Mouse (Mus musculus) midbrain, embryonic 16.5 days (tissue): ENCODE data around the gene Tgfa. TPM values are rescaled to one million over a fixed set of nuclear protein-coding genes. Genes with fewer than 3 reads are reported as not detected.

Experiments used
- ATAC-seq: fragments of 200-750 bp; cut with Nextera tagmentation; 2 replicates; pipeline ENCODE4 v1.8.0; 2017; ENCODE audit warnings: moderate TSS enrichment
- H3K27ac ChIP-seq: fragments of 300-500 bp; sonication (generic); 2 replicates; pipeline ENCODE4 v1.5.1; 2014; ENCODE audit warnings: mild to moderate bottlenecking, low read length, mixed read lengths
- H3K27me3 ChIP-seq: fragments of 300-500 bp; sonication (generic); 2 replicates; pipeline ENCODE4 v1.6.1; 2014; ENCODE audit warnings: low read depth, low read length, mixed read lengths; ENCODE audit not compliant: control insufficient read depth, insufficient read depth
- H3K36me3 ChIP-seq: fragments of 300-500 bp; sonication (generic); 2 replicates; pipeline ENCODE4 v1.6.1; 2014; ENCODE audit warnings: mild to moderate bottlenecking, low read length, moderate library complexity, mixed read lengths; ENCODE audit not compliant: control insufficient read depth, insufficient read depth
- H3K4me1 ChIP-seq: fragments of 300-500 bp; sonication (generic); 2 replicates; pipeline ENCODE4 v1.6.1; 2014; ENCODE audit warnings: mild to moderate bottlenecking, low read length, mixed read lengths; ENCODE audit not compliant: control insufficient read depth, insufficient read depth
- H3K4me2 ChIP-seq: fragments of 300-500 bp; sonication (generic); 2 replicates; pipeline ENCODE4 v1.6.1; 2014; ENCODE audit warnings: mild to moderate bottlenecking, low read length, mixed read lengths
- H3K4me3 ChIP-seq: fragments of 300-500 bp; sonication (generic); 2 replicates; pipeline ENCODE4 v1.5.1; 2014; ENCODE audit warnings: low read depth, mild to moderate bottlenecking, low read length, moderate library complexity, mixed read lengths
- H3K9ac ChIP-seq: fragments of 300-500 bp; sonication (generic); 2 replicates; pipeline ENCODE4 v1.6.1; 2014; ENCODE audit warnings: low read depth, low read length, mixed read lengths
- H3K9me3 ChIP-seq: fragments of 300-500 bp; sonication (generic); replicated peaks from 2 replicates; pipeline ENCODE4 v1.6.1; 2014; ENCODE audit warnings: mild to moderate bottlenecking, low read length, mixed read lengths; ENCODE audit not compliant: control insufficient read depth, poor library complexity, severe bottlenecking
- WGBS: fragments of 180-500 bp; shearing (Covaris S2); extraction: QIAGEN DNeasy Blood & Tissue Kit; methylation state at CpG from one replicate; pipeline ENCODE4 v1.1.7; 2014; 5-methylcytosine and 5-hydroxymethylcytosine counted together
- polyA plus RNA-seq: library from polyadenylated mRNA; unstranded; fragments of >200 nt; fragmentation: Nextera tagmentation; extraction: Ambion mirVana; gene quantifications from 2 replicates; pipeline ENCODE4 v1.2.1, GENCODE M21; 2015

Gene Tgfa
- polyA plus RNA-seq, 1 experiment from 2014 or later = 14.7 TPM

GRCm38 (mm10) chr6:86180617-86181016 lies 14.4 kb upstream of the Tgfa start:
- no peaks in the 10 kb centered on the region for H3K27me3 ChIP-seq
- no peaks in the 10 kb centered on the region for H3K9me3 ChIP-seq
- no peak overlapping the region for H3K27ac ChIP-seq
- no peaks in the 10 kb centered on the region for H3K4me1 ChIP-seq
- no peak overlapping the region for H3K9ac ChIP-seq
- H3K4me2 ChIP-seq = no peak overlapping the region
- ATAC-seq = no peak
- 64% methylated on average over 2 of the region's 2 CpGs for WGBS
- H3K4me3 ChIP-seq = no peak overlapping the region
- no peaks in the 10 kb centered on the region for H3K36me3 ChIP-seq

GRCm38 (mm10) chr6:86182016-86182415 lies 13.0 kb upstream of the Tgfa start:
- no peaks in the 10 kb centered on the region for H3K36me3 ChIP-seq
- 50% methylated on average over 9 of the region's 9 CpGs for WGBS
- no peak overlapping the region for H3K27ac ChIP-seq
- ATAC-seq = no peak
- H3K27me3 ChIP-seq = no peaks in the 10 kb centered on the region
- H3K4me1 ChIP-seq = no peaks in the 10 kb centered on the region
- H3K4me2 ChIP-seq = no peak overlapping the region
- H3K9ac ChIP-seq = no peak overlapping the region
- no peak overlapping the region for H3K4me3 ChIP-seq
- H3K9me3 ChIP-seq = no peaks in the 10 kb centered on the region

- Histone ChIP-seq H3K36me3 (no peaks in the 10 kb centered on the region), H3K4me2 (no peak overlapping the region), H3K27me3 (no peaks in the 10 kb centered on the region), H3K9me3 (no peaks in the 10 kb centered on the region), H3K27ac (no peak overlapping the region), H3K4me3 (no peak overlapping the region), H3K9ac (no peak overlapping the region), H3K4me1 (no peaks in the 10 kb centered on the region)
- 87% methylated on average over 5 of the region's 5 CpGs for WGBS
- no peak for ATAC-seq
Observed at GRCm38 (mm10) chr6:86182626-86183025, 12.4 kb upstream of the Tgfa start.

GRCm38 (mm10) chr6:86186106-86186955 lies 8.7 kb upstream of the Tgfa start:
- 29% methylated on average over 14 of the region's 14 CpGs for WGBS
- ATAC-seq = no peak
- H3K9me3 ChIP-seq = no peaks in the 10 kb centered on the region
- no peaks in the 10 kb centered on the region for H3K4me1 ChIP-seq
- H3K36me3 ChIP-seq = no peaks in the 10 kb centered on the region
- no peak overlapping the region for H3K4me3 ChIP-seq
- no peaks in the 10 kb centered on the region for H3K27me3 ChIP-seq
- no peak overlapping the region for H3K27ac ChIP-seq
- no peak overlapping the region for H3K9ac ChIP-seq
- H3K4me2 ChIP-seq = no peak overlapping the region

- no peaks in the 10 kb centered on the region for H3K9me3 ChIP-seq
- H3K4me2 ChIP-seq = no peak overlapping the region
- no peak for ATAC-seq
- H3K4me1 ChIP-seq = no peaks in the 10 kb centered on the region
- H3K27me3 ChIP-seq = no peaks in the 10 kb centered on the region
- H3K9ac ChIP-seq = no peak overlapping the region
- no peaks in the 10 kb centered on the region for H3K36me3 ChIP-seq
- H3K27ac ChIP-seq = no peak overlapping the region
- no peak overlapping the region for H3K4me3 ChIP-seq
- 84% methylated on average over 11 of the region's 11 CpGs for WGBS
Observed at GRCm38 (mm10) chr6:86188741-86189480, 6.1 kb upstream of the Tgfa start.

- H3K9ac ChIP-seq = no peak overlapping the region
- no peaks in the 10 kb centered on the region for H3K4me1 ChIP-seq
- no peak overlapping the region for H3K27ac ChIP-seq
- H3K4me3 ChIP-seq = no peak overlapping the region
- H3K4me2 ChIP-seq = no peak overlapping the region
- WGBS = 93% methylated on average over 3 of the region's 3 CpGs
- no peaks in the 10 kb centered on the region for H3K9me3 ChIP-seq
- no peaks in the 10 kb centered on the region for H3K27me3 ChIP-seq
- H3K36me3 ChIP-seq = no peaks in the 10 kb centered on the region
- no peak for ATAC-seq
Observed at GRCm38 (mm10) chr6:86190622-86191021, 4.4 kb upstream of the Tgfa start.

GRCm38 (mm10) chr6:86192978-86193377 lies 2.0 kb upstream of the Tgfa start:
- WGBS = 74% methylated on average over 3 of the region's 3 CpGs
- Histone ChIP-seq H3K4me2 (no peak overlapping the region), H3K27me3 (peaks cover 3% of the 10 kb centered on the region; the same call in 1 of the 2 replicates), H3K4me3 (no peak overlapping the region), H3K9me3 (no peaks in the 10 kb centered on the region), H3K9ac (no peak overlapping the region), H3K4me1 (peaks cover 12% of the 10 kb centered on the region), H3K27ac (no peak overlapping the region), H3K36me3 (no peaks in the 10 kb centered on the region)
- ATAC-seq = no peak

GRCm38 (mm10) chr6:86193879-86194278 lies 1.1 kb upstream of the Tgfa start:
- Histone ChIP-seq H3K27me3 (peaks cover 3% of the 10 kb centered on the region; the same call in 1 of the 2 replicates), H3K27ac (no peak overlapping the region), H3K4me3 (no peak overlapping the region), H3K36me3 (no peaks in the 10 kb centered on the region), H3K9ac (no peak overlapping the region), H3K9me3 (no peaks in the 10 kb centered on the region), H3K4me1 (peaks cover 12% of the 10 kb centered on the region), H3K4me2 (no peak overlapping the region)
- 49% methylated on average over 5 of the region's 5 CpGs for WGBS
- no peak for ATAC-seq

- no peaks in the 10 kb centered on the region for H3K36me3 ChIP-seq
- H3K9ac ChIP-seq = peak overlapping the region; percentile 78; the same call in 1 of the 2 replicates
- H3K4me3 ChIP-seq = peak overlapping the region; percentile 72
- H3K9me3 ChIP-seq = no peaks in the 10 kb centered on the region
- peaks cover 12% of the 10 kb centered on the region for H3K4me1 ChIP-seq
- H3K27me3 ChIP-seq = peaks cover 3% of the 10 kb centered on the region; the same call in 1 of the 2 replicates
- peak overlapping the region; percentile 91 for H3K4me2 ChIP-seq
- ATAC-seq = peak; percentile 15; the same call in 1 of the 2 replicates
- WGBS = 4% methylated on average over 14 of the region's 14 CpGs
- no peak overlapping the region for H3K27ac ChIP-seq
Observed at GRCm38 (mm10) chr6:86196034-86196433, 1.0 kb downstream of the Tgfa start.
